Mouse (Mus musculus): ENCODE measurements around the gene Thada.

GRCm38 (mm10) chr17:84156227-84156573 lies 309.8 kb downstream of the Thada start:
- TF ChIP-seq CTCF (IDR thresholded peaks at IDR 0.05) (no peak), POLR2A (IDR thresholded peaks at IDR 0.05; ENCODE audit: insufficient read depth, low read depth, low read length) (no peak), EP300 (IDR thresholded peaks at IDR 0.05; ENCODE audit: insufficient read depth, low read depth, low read length) (no peak)

Data from heart, adult 2 months (tissue).